Mouse (Mus musculus) hindbrain, embryonic 11.5 days (tissue): ENCODE data around the gene Eri3. TPM values are rescaled to one million over a fixed set of nuclear protein-coding genes. Genes with fewer than 3 reads are reported as not detected.

Experiments used
- ATAC-seq: fragments of 200-750 bp; cut with Nextera tagmentation; 2 replicates; pipeline ENCODE4 v1.8.0; 2017; ENCODE audit warnings: mild to moderate bottlenecking, moderate TSS enrichment, moderate library complexity; ENCODE audit not compliant: low FRiP score
- DNase-seq: peaks from one replicate; pipeline ENCODE4 v3.0.0-alpha.2; 2015; ENCODE audit warnings: low spot score
- H3K27ac ChIP-seq: fragments of 300-500 bp; sonication (generic); 2 replicates; pipeline ENCODE4 v1.5.1; 2014; ENCODE audit warnings: mild to moderate bottlenecking, low read depth, low read length
- H3K27me3 ChIP-seq: fragments of 300-500 bp; sonication (generic); 2 replicates; pipeline ENCODE4 v1.6.1; 2014; ENCODE audit warnings: mild to moderate bottlenecking, low read length, moderate library complexity, mixed read lengths; ENCODE audit not compliant: control insufficient read depth, insufficient read depth
- H3K36me3 ChIP-seq: fragments of 300-500 bp; sonication (generic); 2 replicates; pipeline ENCODE4 v1.6.1; 2014; ENCODE audit warnings: mild to moderate bottlenecking, low read length, moderate library complexity, mixed read lengths; ENCODE audit not compliant: control insufficient read depth, insufficient read depth
- H3K4me1 ChIP-seq: fragments of 300-500 bp; sonication (generic); replicated peaks from 2 replicates; pipeline ENCODE4 v1.6.1; 2014; ENCODE audit warnings: low read length, mixed read lengths; ENCODE audit not compliant: control insufficient read depth, insufficient read depth
- H3K4me2 ChIP-seq: fragments of 300-500 bp; sonication (generic); replicated peaks from 2 replicates; pipeline ENCODE4 v1.6.1; 2014; ENCODE audit warnings: mild to moderate bottlenecking, low read depth, low read length
- H3K4me3 ChIP-seq: fragments of 300-500 bp; sonication (generic); 2 replicates; pipeline ENCODE4 v1.5.1; 2014; ENCODE audit warnings: low read depth, low read length
- H3K9ac ChIP-seq: fragments of 300-500 bp; sonication (generic); 2 replicates; pipeline ENCODE4 v1.6.1; 2014; ENCODE audit warnings: low read depth, low read length
- H3K9me3 ChIP-seq: fragments of 300-500 bp; sonication (generic); 2 replicates; pipeline ENCODE4 v1.6.1; 2016; ENCODE audit warnings: low read length; ENCODE audit not compliant: control insufficient read depth
- WGBS: fragments of 180-500 bp; shearing (Covaris S2); extraction: QIAGEN DNeasy Blood & Tissue Kit; methylation state at CpG from one replicate; pipeline ENCODE4 v1.1.7; 2014; 5-methylcytosine and 5-hydroxymethylcytosine counted together
- polyA plus RNA-seq: library from polyadenylated mRNA; unstranded; fragments of >200 nt; fragmentation: Nextera tagmentation; extraction: Ambion mirVana; gene quantifications from 2 replicates; pipeline ENCODE4 v1.2.1, GENCODE M21; 2014

Eri3 gene
- polyA plus RNA-seq, 1 experiment from 2014 or later: 110 TPM

DNA sequence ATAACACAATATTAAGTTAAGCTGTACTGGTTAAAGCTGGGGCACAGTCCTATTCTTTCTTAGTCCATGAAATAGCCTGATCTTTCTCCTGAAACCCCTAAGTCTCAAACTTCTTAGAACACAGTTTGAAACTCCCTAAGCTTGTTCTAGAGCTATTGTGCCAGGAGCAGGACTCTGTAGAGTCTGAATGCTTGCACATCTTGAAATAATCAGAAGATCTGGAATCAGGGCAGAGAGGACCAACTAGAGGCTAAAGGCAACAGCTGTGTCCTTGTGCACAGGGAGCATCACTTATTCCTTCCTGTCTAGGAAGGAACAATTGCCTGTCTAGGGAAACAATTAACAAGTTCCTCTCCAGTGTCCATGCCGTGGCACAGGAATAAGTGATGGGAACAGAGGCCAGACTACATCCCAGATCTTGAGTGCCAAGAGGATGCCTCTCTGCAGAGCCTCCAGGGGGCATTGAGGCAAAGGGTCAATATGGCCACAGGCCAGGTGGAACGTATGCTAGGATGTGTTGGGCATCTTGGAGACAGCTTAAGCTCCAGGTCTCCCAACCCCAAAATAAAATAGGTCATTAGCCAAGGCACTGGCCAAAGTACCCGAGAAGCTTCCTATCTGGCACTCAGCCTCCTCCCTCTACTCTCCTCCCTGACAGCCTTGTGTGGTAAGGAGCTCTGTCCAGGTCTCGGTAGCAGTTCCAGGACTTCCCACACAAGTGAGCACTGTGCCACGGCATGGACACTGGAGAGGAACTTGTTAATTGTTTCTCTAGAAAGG, 56.9 kb downstream of the Eri3 start:
- Histone ChIP-seq H3K27ac (no peak overlapping the region), H3K9ac (no peak overlapping the region), H3K4me2 (no peak overlapping the region), H3K9me3 (no peaks in the 10 kb centered on the region), H3K36me3 (no peaks in the 10 kb centered on the region), H3K27me3 (no peaks in the 10 kb centered on the region), H3K4me1 (peaks cover 13% of the 10 kb centered on the region; the same call in 1 of the 2 replicates), H3K4me3 (no peak overlapping the region)
- ATAC-seq: no peak
- WGBS: 86% methylated on average over 5 of the region's 5 CpGs
- DNase-seq: no peak

DNA sequence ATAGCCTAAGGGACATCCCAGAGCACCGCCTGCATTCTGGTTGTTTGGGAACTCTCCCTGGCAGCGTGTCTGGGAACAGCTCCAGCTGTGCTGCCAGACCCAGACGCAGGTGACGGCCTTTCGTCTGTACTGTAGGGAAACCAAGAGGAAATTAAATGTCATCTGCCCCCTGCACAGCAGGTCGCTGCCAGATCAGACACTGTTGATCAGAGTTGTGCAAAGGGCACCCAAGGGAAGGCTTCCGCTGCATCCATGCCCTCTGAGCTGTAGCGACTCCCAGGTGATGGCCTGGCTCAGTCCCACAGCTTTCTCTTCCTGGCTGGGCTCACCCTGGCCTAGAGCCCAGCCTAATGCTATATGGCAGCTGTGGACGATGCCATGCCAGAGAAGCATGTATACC, 58.1 kb downstream of the Eri3 start:
- Histone ChIP-seq H3K27ac (no peak overlapping the region), H3K9ac (no peak overlapping the region), H3K27me3 (no peaks in the 10 kb centered on the region), H3K9me3 (no peaks in the 10 kb centered on the region), H3K36me3 (no peaks in the 10 kb centered on the region), H3K4me3 (no peak overlapping the region), H3K4me1 (peaks cover 13% of the 10 kb centered on the region; the same call in 1 of the 2 replicates), H3K4me2 (no peak overlapping the region)
- ATAC-seq (no peak), DNase-seq (no peak)
- 82% methylated on average over 9 of the region's 9 CpGs for WGBS

DNA sequence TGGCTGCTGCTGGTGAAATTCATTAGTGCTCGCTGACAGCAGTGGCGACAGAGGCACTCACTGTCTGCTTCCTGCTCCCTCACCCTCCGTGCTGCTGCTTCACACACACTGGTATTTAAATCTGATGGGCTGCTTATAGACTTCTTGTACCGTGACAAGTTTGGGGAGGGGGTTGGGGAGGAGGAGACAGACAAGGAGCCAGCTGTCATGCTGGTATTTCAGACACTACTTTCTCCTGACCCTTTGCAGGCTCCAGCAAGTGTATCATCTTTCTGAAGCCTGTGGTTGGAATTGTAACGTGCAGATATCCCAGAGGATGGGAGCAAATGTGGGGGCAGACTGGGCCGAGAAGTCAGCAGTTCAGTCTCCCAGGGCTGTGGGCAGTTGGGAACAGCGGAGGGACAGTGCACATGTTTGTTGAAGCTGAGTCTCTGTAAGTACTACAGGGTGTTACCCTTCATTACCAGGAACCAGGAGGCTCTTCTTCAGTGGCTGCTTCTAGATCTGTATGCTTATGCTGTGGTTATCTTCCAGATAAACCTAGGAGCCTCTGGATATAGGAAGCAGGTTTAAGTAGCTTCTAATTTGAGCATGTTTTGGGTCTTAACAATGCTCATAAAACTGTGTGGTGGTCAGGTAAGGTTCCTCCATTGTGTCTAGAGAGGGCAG, 59.3 kb downstream of the Eri3 start:
- no peaks in the 10 kb centered on the region for H3K27me3 ChIP-seq
- no peak for DNase-seq
- H3K9ac ChIP-seq: no peak overlapping the region
- H3K27ac ChIP-seq: no peak overlapping the region
- no peak; the same call in 1 of the 2 replicates for ATAC-seq
- no peaks in the 10 kb centered on the region for H3K36me3 ChIP-seq
- no peak overlapping the region for H3K4me2 ChIP-seq
- no peak overlapping the region for H3K4me3 ChIP-seq
- 45% methylated on average over 7 of the region's 7 CpGs for WGBS
- H3K4me1 ChIP-seq: peaks cover 13% of the 10 kb centered on the region; the same call in 1 of the 2 replicates
- no peaks in the 10 kb centered on the region for H3K9me3 ChIP-seq

DNA sequence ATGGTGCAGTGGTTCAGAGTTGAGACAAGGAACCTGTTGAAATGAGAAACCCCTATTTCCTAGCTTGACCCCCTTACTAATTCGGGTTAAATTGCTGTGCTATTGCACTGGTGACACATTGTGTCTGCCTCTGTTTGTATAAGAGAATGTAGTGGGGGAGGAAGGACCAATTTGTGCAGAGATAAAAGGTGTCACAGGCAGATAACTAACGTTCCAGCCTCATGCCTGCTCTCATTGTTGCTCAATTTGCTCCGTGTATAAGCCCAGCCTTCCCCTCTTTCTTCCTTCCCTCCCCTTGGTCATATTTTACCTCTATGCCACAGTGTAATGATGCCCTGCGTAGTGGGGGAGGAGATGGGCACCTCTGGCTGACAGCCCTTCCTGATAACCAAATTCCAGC, 61.2 kb downstream of the Eri3 start:
- Histone ChIP-seq H3K9me3 (no peaks in the 10 kb centered on the region), H3K4me2 (no peak overlapping the region), H3K27me3 (no peaks in the 10 kb centered on the region), H3K27ac (no peak overlapping the region), H3K9ac (no peak overlapping the region), H3K4me1 (0 out of 2 replicates have a peak, but pooled peaks cover 3% of the 10 kb centered on the region), H3K36me3 (no peaks in the 10 kb centered on the region), H3K4me3 (no peak overlapping the region)
- WGBS: 74% methylated on average over 4 of the region's 4 CpGs
- DNase-seq: no peak
- no peak for ATAC-seq

DNA sequence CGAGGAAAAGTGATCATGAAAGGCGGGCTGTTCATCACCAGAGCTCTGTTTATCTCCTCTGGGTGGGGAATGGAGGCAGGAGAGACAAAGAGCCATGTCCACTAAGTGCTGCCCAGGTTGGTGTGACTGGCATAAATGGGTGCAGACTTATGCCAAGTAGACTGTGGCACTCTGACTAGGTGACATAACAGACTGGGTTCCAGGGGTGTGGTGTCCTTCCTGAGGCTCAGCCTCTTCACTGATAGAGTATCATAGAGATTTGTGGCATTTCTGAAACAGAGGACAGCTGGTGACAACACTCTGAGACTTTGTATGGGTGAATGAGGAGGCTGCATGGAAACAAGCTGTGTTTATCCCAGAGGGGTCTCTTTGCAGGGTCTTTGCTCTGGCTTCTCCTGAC, 61.6 kb downstream of the Eri3 start:
- H3K4me1 ChIP-seq: 0 out of 2 replicates have a peak, but pooled peaks cover 2% of the 10 kb centered on the region
- H3K36me3 ChIP-seq: no peaks in the 10 kb centered on the region
- no peak overlapping the region for H3K27ac ChIP-seq
- H3K4me2 ChIP-seq: no peak overlapping the region
- ATAC-seq: no peak
- no peaks in the 10 kb centered on the region for H3K27me3 ChIP-seq
- no peak overlapping the region for H3K4me3 ChIP-seq
- no peak for DNase-seq
- no peaks in the 10 kb centered on the region for H3K9me3 ChIP-seq
- 63% methylated on average over 2 of the region's 2 CpGs for WGBS
- no peak overlapping the region for H3K9ac ChIP-seq

DNA sequence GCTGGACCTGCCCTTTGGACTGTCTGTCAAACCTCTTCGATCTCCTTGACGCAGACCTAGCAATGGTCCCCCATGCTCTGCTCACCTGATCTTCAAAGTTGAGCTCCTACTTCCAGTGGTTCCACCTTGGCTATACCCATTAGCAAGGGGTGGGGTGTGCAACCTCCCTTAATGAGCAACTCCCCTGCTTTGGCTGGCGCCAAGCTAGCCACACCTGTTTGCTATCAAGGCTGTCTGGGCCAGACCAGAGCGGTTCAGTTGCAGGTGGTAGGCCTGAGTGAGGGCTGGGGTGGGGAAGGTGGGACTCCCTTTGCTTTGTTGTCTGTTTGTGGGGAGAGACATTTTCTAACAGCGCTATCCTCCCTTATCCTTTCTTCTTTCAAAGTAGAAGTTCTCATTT, 62.5 kb downstream of the Eri3 start:
- no peak overlapping the region for H3K4me2 ChIP-seq
- ATAC-seq (no peak), DNase-seq (no peak)
- no peaks in the 10 kb centered on the region for H3K27me3 ChIP-seq
- no peak overlapping the region for H3K9ac ChIP-seq
- 98% methylated on average over 5 of the region's 5 CpGs for WGBS
- H3K4me1 ChIP-seq: 0 out of 2 replicates have a peak, but pooled peaks cover 2% of the 10 kb centered on the region
- no peaks in the 10 kb centered on the region for H3K9me3 ChIP-seq
- H3K27ac ChIP-seq: no peak overlapping the region
- H3K36me3 ChIP-seq: no peaks in the 10 kb centered on the region
- no peak overlapping the region for H3K4me3 ChIP-seq

DNA sequence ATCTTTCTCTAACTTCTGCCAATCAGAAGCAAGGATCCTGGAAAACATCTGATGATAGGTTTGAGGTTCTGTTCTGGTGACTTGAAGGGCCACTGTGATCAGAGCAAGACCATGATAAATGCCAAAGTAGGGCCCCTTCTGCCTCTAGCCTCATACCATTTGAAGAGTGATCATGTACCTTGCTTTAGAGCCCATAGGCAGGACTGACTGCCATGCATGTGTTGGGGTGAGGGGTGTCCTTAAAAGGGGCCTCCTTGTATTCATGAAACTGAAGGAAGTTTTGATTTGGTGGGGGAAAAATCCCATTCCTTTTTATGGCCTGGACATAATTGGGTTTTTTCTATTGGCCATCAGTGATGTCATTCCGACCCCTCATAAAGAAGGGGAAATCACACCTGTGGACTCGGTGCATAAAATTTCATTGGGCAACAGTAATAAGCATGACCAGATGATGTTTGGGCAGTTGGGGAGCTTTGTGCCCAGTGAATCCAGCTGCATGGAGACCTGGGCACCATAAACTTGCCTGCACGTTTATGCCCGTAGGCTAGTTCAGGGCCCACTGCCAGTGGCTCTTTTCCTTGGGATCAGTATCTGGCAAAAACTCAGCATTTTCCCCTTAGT, 63.1 kb downstream of the Eri3 start:
- Histone ChIP-seq H3K27me3 (no peaks in the 10 kb centered on the region), H3K4me2 (no peak overlapping the region), H3K9me3 (no peaks in the 10 kb centered on the region), H3K27ac (no peak overlapping the region), H3K4me1 (0 out of 2 replicates have a peak, but pooled peaks cover 2% of the 10 kb centered on the region), H3K36me3 (no peaks in the 10 kb centered on the region), H3K9ac (no peak overlapping the region), H3K4me3 (no peak overlapping the region)
- 92% methylated on average over 4 of the region's 4 CpGs for WGBS
- DNase-seq (no peak), ATAC-seq (no peak)

DNA sequence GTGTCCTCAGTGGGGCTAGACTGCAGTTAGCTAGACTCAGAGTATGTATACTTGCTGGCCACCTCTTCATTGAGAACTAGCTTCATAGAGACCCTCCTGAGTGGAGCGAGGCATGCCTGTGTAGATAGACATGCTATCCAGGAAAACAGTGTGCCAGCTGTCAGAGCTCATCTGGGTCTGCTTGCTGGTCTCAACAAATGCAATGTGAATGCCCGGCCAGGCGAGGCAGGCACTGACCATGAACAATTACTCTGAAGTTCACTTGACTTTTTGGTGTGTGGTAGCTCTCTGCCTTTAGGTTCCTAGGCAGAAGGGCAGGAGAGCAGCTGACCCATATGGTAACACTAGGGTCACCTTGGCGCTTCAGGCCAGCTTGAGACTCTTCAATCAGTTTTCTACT, 66.4 kb downstream of the Eri3 start:
- DNase-seq (no peak), ATAC-seq (no peak)
- WGBS: 92% methylated on average over 4 of the region's 4 CpGs
- Histone ChIP-seq H3K4me2 (no peak overlapping the region), H3K36me3 (no peaks in the 10 kb centered on the region), H3K4me3 (no peak overlapping the region), H3K9me3 (no peaks in the 10 kb centered on the region), H3K27me3 (no peaks in the 10 kb centered on the region), H3K4me1 (no peaks in the 10 kb centered on the region), H3K9ac (no peak overlapping the region), H3K27ac (no peak overlapping the region)
